Mouse (Mus musculus): Measurements from ENCODE around the gene Ptprs.
A peak's percentile ranks its signal among the peaks of the same experiment; 100 is the strongest.

Ptprs gene

DNA sequence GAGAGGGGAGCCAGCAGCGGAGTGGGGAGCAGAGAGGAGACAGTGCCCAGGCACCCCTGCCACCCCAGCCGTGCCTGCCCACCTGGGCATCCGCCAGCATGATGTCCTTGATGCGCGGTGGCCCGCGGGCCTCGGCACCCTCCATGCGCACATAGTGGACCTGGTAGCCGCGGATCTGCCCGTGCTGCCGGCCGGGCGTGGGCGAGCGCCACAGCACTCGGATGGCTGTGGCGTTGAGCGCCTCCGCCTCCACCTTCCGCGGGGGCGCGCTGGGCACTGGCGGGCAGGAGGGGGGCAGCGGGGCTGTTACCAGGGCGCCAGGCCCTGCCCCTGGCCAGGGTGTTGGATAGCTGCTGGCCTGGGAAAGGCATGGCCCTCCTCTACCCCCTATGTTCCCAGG, 48.4 kb downstream of the Ptprs start:
- no peak for DNase-seq (ENCODE audit: extremely low read depth, insufficient read length, low spot score)

DNA sequence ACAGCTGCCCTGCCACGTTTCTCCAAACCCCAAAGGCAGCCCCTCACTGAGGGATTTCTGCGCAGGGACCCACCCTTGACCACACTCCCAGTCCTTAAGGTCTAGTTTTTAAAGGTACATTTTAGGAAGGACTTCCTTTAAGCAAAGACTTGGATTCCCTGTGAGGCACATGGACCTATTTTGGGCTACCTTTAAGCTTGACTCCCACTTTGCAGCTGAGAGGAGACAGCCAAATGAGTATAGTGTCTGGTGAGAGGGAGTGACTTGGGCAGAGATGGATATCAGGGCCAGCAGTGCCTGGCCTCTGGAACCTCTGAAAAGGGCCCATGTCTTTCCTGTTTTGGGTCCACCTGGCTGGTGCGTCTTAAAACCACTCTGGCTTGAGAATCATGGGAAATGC, 50.3 kb downstream of the Ptprs start:
- DNase-seq (ENCODE audit: extremely low read depth, insufficient read length, low spot score) = no peak

DNA sequence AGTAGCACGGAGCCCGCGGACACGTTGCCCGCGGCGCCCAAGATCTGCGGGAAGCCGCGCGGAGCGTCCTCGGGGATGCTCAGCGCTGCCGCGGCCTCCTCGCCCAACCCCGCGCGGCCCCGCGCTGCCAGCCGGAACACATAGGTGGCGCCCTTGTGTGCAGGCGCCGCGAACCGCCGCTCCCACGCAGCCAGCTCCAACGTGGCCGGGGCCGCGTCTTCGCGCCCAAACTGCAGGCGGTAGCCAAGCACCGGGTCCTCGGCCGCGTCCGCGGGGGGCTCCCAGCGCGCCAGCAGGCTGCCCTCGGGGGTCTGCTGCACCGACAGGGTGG, 50.7 kb downstream of the Ptprs start:
- DNase-seq (ENCODE audit: extremely low read depth, insufficient read length, low spot score) = no peak

DNA sequence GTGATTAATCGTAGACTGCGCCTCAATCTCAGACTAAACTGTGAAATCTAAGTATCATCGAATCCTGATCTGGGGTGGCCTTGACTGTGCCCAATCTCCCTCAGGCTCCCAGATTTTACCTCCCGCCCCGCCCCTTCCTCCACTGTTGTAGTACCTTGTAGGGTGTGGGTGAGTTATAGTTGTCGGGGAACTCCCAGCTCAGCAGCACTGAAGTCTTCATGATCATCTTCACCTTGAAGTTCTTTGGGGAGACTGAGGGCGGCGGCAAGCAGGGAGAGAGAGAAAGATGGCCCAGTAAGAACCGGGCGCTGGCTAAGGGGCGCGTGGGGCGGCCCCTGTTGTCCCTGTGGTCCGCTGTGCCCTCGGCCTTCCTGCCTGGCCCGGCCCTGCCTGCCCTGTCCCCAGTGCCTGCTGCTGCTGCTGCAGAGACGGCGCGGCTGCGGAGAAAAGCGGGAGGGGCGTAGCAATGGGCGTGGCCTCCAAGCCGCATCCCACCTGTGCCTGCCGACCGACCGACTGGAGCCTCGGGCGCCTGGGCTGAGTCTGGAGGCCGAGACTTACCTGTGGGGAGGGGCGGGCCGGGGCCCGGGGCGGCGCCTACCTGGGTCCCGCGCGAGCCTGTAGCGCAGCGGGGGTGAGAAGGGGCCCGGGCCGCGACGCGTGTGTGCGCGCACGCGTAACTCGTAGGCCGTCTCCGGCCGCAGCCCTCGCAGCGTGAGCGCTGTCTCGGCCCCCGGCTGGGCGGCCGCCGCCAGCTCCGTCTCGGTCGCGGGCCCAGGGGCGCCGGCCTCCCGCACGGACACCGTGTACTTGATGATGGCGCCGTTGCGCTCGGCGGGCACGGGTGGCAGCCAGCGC, 51.3 kb downstream of the Ptprs start:
- no peak for DNase-seq (ENCODE audit: extremely low read depth, insufficient read length, low spot score)

DNA sequence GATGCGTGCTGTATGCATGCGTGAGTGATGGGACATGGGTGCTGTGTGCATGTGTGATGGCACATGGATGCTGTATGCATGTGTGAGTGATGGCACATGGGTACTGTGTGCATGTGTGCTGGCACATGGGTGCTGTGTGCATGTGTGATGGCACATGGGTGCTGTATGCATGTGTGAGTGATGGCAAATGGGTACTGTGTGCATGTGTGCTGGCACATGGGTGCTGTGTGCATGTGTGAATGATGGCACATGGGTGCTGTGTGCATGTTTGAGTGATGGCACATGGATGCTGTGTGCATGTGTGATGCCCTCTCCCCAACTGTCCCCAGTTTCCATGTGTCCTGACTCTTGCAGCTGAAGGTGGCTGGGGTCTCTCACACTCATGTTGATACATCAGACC, 56.3 kb downstream of the Ptprs start:
- DNase-seq (ENCODE audit: extremely low read depth, insufficient read length, low spot score) = no peak

DNA sequence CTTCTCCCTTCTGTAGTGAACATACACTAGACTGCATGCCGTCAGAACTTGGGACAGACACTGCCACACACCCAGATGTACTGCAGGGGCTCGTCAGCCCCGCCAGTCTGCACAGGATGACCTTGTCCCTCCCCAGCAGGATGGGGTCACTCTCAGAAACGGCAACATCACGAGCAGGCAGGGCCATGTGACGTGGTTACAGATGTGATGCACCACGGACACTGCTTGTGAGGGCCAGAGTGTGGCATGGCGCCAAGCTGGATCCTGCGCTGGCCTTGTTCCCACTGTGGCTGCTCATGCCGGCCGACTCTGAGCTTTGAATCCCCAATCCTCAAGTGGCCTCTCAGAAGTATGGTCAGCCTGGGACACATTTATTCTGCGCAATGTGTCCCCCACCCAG, 58.0 kb downstream of the Ptprs start:
- no peak for DNase-seq (ENCODE audit: extremely low read depth, insufficient read length, low spot score)

DNA sequence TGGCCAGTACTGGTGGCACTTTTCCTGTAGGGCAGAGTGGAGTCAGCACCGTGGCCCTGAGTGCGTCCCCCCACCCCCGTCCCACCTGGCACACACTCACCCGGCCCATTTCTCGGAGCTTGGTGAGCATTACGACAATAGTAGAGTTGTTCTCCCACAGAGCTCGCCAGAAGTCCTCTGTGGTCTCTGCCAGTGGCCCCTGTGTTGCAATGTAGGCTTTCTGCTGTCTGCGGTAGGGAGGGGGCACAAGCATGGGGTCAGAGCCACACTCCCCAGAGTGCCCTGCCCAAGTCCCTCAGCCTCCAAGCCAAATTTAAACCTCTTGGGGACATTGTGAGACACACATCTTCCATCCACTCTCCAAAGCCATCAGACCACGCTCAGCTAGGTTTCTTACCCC, 61.5 kb downstream of the Ptprs start:
- no peak for DNase-seq (ENCODE audit: extremely low read depth, insufficient read length, low spot score)

DNA sequence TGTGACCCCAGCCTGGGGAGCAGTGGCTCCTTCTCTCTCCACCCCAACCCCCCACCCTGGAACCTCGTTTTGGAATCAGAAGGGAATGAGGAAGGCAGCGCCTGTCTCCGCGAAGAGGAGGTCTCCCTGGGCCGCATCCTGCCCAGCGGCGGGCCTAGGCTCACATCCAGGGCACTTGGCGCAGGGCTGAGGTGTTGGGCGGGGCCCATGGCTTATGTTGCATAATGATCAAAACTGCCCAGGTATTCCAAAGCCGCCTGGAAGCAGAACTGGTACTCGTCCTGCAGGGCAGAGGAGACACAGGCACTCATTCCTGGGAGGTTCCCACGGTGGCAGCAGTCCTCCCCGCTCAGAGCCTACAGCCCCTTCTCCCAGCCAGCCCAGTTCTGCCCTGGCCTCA, 63.2 kb downstream of the Ptprs start:
- no peak for DNase-seq (ENCODE audit: extremely low read depth, insufficient read length, low spot score)

DNA sequence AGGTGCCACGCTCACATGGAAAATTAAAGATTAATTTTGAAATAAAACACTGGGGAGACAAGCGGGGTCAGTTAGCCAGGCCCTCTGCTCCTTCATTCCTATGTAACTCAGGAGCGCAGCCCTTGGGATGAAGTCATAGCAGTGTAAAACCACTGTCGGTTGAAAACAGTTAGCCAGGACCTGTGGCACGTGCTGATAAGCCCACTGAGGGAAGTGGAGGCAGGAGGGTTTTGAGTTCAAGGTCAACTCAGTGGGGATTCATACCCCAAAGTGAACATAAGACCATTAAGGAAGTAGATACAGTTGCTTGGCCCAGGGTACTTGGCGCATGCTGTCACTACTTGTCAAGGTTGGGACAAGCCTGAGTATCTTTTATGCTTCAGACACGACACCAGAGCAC, 64.8 kb downstream of the Ptprs start:
- DNase-seq (ENCODE audit: extremely low read depth, insufficient read length, low spot score) = no peak

DNA sequence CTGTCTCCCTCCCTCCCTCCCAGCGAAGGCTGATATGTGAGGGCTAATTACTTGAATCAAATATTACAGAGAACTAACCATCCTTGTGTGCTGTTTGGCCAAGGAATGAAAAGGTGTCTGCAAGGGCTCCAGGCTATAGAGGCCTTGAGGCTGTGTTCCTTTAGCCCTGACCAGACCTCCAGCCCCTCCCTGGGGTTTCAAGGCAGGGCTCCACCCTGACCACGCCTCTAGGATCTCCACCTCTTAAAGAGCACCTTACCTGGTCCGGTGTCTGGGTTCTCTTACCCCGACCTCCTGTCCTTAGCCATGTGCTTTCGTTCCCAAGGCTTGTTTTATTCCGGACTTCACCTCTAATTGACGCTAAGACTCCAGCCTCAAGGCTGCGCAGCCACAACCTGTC, 66.5 kb downstream of the Ptprs start:
- DNase-seq (ENCODE audit: extremely low read depth, insufficient read length, low spot score) = no peak

DNA sequence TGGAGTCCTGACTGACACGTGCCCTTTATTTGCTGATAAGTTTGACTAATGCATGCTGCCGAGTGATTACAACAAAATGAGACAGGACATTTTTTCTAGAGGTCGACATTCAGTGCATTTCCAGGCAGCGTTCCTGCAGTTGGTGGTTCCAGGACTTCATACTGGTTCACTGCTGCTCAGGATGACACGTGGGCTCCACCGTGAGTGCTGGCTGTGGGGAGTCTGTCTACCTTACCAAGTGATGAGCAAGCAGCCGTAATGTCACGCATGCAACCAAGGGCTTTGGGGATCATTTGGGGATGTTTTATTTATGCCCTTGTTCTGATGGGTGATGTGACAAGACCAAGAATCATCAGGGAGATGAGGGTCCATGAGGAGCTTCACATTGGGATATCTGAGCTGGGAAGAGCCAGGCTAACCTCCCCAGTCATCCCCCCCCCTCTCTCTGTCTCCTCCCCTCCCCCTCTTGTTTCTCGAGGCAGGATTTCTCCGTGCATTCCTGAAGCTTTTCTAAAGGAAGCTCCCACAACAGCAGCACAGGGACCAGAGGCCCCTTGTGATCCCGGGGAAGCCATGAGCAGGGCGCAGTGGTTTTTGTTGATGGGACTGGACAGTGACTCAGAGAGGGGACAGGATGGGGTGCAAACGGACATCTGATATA, 67.2 kb downstream of the Ptprs start:
- DNase-seq (ENCODE audit: extremely low read depth, insufficient read length, low spot score) = no peak

DNA sequence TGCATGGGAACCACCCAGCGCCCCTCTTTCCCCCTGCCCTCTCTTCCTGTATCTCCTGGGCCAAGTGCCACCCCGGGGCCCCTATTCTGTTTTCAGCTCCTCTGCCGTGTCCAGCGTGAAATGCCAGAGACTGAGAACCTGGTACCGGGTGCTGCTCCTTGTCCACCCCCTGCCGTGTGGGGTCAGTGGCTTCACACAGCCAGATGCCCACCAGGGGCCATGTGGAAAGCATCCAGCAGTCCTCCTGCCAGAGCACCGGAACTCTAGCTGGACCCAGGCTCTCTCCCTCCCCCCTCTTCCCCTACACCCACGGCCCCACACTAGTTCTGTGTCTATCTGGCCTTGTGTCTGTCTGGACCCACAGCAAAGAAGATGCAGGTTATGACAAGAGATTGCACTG, 68.9 kb downstream of the Ptprs start:
- DNase-seq (ENCODE audit: extremely low read depth, insufficient read length, low spot score) = no peak

DNA sequence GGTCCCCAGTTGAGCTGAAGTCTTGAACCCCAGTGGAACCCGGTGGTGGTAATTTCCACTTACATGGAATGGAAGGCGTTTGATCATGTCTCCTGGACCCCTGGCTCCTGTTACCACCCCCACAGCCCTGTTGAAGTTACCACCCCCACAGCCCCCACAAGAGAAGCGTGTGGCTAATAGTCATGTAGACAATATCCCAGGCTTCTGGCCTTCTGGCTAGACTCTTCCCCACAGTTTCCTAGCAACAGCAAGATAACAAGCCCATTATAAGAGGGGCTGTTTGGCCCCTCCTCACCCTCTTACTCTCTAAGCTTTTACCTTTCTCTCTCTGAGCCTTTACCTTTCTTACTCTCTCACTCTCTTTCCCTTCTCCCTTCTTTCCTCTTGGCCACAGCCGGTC, 69.4 kb downstream of the Ptprs start:
- DNase-seq (ENCODE audit: extremely low read depth, insufficient read length, low spot score) = no peak

DNA sequence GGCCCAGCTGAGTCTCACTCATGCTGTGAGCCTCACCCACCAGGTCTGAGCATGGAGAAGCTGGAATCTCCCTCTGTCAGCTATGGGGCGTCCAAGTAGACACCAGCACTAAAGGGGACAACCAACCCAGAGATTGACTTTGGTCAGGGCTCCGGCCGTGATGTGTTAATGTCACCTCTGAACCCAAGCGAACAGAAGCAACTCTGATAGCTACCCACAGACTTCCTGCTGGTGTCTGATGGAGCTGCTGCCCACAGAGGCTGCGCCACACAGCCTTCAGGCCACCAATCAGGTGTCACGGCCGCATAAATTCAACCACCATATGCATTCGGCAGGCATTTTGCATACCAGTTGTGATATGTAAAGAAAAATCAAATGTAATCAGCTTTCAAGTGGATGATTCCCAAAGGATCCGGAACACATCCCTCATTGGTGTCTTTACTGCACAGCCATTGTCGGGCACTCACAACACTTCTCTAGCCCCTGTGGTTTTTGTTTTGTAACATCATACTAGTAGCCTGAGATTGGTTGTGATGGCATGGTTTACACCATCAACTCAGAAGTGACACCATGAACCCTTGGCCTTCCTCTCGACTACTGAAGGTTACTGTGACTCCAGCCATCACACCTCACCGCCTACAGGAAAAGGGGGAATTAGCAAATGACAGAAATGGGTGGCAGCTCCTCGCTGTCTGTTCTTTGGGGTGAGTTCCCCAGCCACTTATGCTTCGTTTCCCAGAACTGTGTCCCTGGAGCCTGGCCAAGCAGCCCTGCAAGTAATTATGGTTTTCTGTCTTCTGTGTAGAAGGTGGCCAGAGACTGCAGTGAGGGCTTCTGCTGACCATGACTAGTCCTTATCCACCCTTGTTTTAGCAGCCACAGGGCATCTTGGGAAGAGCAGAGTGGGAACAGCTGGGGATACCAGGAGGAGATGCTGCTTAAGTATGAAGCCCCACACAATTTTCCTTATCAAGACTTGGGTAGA, 70.1 kb downstream of the Ptprs start:
- DNase-seq (ENCODE audit: extremely low read depth, insufficient read length, low spot score) = no peak

DNA sequence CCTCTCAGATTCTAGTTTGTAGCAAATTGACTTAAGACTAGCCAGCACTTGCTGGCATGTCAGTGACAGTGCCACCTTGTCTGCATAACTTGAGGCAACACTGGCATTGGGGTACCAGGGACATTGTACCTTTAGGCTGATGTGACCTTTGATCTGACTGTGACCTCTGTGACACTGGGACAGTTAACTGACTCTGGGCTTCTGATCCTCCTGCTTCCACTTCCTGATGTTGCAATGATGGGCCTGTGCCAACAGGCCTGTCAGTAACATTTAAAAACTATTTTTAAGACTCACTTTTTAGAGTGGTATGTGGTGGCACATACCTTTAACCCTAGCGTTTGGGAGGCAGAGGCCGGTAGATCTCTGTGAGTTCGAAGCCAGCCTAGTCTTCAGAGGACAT, 70.9 kb downstream of the Ptprs start:
- no peak for DNase-seq (ENCODE audit: extremely low read depth, insufficient read length, low spot score)

DNA sequence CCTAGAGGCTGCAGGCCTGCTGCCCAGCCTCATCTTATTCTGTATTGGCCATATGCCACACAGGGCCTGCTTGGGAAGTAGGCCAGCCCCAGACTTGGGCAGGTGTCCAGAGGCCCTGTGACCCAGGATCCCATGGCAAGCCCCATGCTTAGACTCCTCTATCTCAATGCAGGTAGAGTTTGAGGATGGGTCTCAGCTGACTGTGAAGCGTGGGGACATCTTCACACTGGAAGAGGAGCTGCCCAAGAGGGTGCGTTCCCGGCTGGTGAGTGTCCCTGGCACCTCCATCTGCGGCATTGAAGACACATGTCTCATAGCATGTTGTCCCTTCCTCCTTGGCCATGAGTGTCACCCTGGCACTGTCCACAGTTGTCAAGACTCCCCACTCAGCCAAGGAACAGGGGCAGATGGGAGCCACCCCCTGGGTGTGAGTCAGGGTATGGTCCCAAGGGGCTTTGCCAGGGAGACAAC, 75.2 kb downstream of the Ptprs start:
- no peak for DNase-seq (ENCODE audit: extremely low read depth, insufficient read length, low spot score)

DNA sequence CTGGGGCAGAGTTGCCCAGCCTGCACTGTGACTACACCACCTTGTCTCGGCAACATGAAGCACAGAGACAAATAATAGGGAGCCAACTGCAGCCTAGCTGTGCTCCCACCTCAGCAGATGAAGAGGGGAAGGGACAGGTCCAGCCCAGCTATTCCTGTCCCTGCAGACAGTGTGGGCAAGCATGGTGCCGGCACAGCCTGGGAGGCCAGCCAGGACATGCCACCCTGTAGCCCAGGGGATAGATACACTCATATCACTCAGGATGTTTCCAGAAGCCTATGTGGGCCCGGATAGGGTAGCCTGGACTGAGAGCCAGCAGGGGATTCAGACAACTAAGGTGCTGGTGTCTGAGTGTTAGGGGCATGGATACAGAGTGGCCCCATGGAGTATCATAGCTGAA, 76.1 kb downstream of the Ptprs start:
- no peak for DNase-seq (ENCODE audit: extremely low read depth, insufficient read length, low spot score)

DNA sequence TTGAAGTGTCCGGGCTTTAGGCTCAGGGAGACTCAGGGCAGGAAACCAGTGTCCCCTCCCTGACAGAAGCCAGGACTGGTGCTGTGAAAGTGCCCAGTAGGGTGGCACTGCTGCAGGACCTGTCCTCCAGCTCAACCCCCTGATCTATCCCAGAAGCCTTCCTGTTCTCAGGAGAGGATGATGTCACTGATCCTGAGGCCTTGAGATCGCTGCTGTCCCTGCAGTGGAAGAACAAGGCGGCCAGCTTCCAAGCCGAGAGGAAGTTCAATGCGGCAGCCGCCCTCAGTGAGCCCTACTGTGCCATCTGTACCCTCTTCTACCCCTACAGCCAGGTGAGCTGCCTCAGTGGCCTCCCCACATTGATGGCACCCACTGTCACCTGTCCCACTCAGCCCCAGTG, 80.2 kb downstream of the Ptprs start:
- no peak for DNase-seq (ENCODE audit: extremely low read depth, insufficient read length, low spot score)

DNA sequence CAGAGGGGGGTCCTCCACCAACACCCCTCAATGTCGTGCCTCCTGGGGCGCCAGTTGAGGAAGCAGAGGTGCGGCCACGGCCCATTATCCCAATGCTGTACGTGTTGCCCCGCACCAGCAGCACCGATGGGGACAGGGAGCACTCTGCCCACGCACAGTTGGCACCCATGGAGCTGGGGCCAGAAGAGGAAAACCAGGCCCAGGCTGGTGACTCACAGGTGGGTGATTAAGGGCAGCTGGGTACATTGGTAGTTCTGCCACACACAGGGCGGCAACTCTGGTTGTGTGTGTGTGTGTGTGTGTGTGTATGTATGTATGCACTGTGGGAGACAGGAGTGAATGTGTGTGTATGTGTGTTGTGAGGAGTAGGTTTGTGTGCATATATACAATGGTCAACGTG, 82.4 kb downstream of the Ptprs start:
- peak; percentile 49 for DNase-seq (ENCODE audit: extremely low read depth, insufficient read length, low spot score)

DNA sequence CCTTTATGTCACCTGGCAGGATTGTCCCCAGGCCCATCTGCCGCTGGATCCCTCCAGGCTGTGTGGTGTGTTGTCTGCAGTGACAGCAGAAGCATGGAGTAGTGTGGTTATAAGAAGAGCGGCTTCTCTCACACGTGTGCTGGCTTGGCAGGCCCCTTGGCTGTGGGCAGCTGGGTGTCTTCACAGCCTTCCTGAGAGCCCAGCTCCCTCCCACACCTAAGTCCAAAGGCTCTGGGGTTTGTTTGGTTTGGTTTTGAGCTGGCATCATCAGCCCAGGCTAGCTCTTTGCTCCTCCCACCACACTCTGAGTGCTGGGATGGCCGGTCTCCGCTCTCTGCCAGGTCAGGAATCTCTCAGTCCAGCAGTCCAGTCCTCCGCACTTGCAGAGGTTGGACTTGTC, 83.0 kb downstream of the Ptprs start:
- DNase-seq (ENCODE audit: extremely low read depth, insufficient read length, low spot score) = no peak

DNA sequence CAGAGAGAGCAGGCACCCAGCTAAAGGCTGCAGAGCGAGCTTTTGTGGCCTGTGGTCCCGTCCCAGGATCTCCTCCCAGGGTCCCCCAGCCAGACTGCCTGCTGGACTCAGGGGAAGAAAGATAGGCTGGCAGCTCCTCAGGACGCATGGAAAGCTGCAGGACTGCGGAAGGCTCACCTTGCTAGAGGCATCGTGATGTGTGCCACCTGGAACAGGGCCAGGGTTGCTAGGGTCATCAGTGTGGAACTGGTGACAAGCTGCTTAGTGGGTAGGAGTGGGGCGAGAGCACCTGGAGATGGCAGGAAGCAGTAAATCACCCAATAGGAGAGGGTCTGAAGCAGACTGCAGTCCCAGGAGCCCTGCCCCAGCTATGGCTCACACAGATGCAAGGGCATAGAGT, 88.7 kb downstream of the Ptprs start:
- DNase-seq (ENCODE audit: extremely low read depth, insufficient read length, low spot score) = no peak
